Mouse (Mus musculus) frontal cortex, postnatal 10 days (tissue): ENCODE data around the gene Cass4.

Source experiments
- DNase-seq, 2 experiments: peaks; one replicate each; pipeline ENCODE4 v3.0.0; 2022; ENCODE audit warnings: low spot score in 2 of 2, mixed read lengths in 1 of 2

Gene Cass4

GRCm38 (mm10) chr2:172393391-172394051 is at the start of gene Cass4:
TSS of gene Cass4 (plus strand) at chr2:172393794.
- DNase-seq, result no peak

- DNase-seq, result no peak
Observed at GRCm38 (mm10) chr2:172344669-172345068, 48.9 kb upstream of the Cass4 start.

- DNase-seq, result peak; percentile 92 to 93
Observed at GRCm38 (mm10) chr2:172345258-172345738, 48.3 kb upstream of the Cass4 start, which contains the start of gene Fam210b. TSS of gene Fam210b (plus strand) at chr2:172345565.

GRCm38 (mm10) chr2:172346034-172346929 is 47.3 kb upstream of the Cass4 start:
- no peak for DNase-seq

- no peak for DNase-seq
Observed at GRCm38 (mm10) chr2:172346933-172347611, 46.5 kb upstream of the Cass4 start.

- DNase-seq, result no peak
Observed at GRCm38 (mm10) chr2:172348297-172348950, 45.2 kb upstream of the Cass4 start.

- DNase-seq, result no peak
Observed at GRCm38 (mm10) chr2:172349776-172350175, 43.8 kb upstream of the Cass4 start.

GRCm38 (mm10) chr2:172350773-172351172 is 42.8 kb upstream of the Cass4 start:
- no peak for DNase-seq

GRCm38 (mm10) chr2:172353218-172353617 is 40.4 kb upstream of the Cass4 start:
- no peak for DNase-seq

- no peak for DNase-seq
Observed at GRCm38 (mm10) chr2:172354761-172355160, 38.8 kb upstream of the Cass4 start.

GRCm38 (mm10) chr2:172355833-172356232 is 37.8 kb upstream of the Cass4 start:
- no peak for DNase-seq

- DNase-seq, result no peak
Observed at GRCm38 (mm10) chr2:172363176-172363575, 30.4 kb upstream of the Cass4 start.

GRCm38 (mm10) chr2:172370411-172371223 is 23.0 kb upstream of the Cass4 start, which contains the start of the genes Aurka and Cstf1:
TSS of gene Aurka (minus strand) at chr2:172370535.
TSS of gene Cstf1 (plus strand) at chr2:172370681.
- peak; percentile 90 to 94 for DNase-seq

- DNase-seq, result no peak
Observed at GRCm38 (mm10) chr2:172371258-172371657, 22.3 kb upstream of the Cass4 start.

- DNase-seq, result no peak
Observed at GRCm38 (mm10) chr2:172376551-172376950, 17.0 kb upstream of the Cass4 start.

- DNase-seq, result no peak
Observed at GRCm38 (mm10) chr2:172376999-172377515, 16.5 kb upstream of the Cass4 start.

GRCm38 (mm10) chr2:172378332-172378731 is 15.3 kb upstream of the Cass4 start:
- DNase-seq, result no peak

GRCm38 (mm10) chr2:172380513-172380912 is 13.1 kb upstream of the Cass4 start:
- no peak for DNase-seq

GRCm38 (mm10) chr2:172381341-172381740 is 12.3 kb upstream of the Cass4 start:
- no peak for DNase-seq

GRCm38 (mm10) chr2:172381898-172382297 is 11.7 kb upstream of the Cass4 start:
- DNase-seq, result no peak
